Mouse (Mus musculus): ENCODE results near the gene Ankrd13b. TPM values are rescaled to one million over a fixed set of nuclear protein-coding genes. Genes with fewer than 3 reads are reported as not detected.
A peak's percentile ranks its signal among the peaks of the same experiment; 100 is the strongest.

Gene Ankrd13b
- polyA plus RNA-seq, 1 experiment from 2014 or later: 16.7 TPM

DNA sequence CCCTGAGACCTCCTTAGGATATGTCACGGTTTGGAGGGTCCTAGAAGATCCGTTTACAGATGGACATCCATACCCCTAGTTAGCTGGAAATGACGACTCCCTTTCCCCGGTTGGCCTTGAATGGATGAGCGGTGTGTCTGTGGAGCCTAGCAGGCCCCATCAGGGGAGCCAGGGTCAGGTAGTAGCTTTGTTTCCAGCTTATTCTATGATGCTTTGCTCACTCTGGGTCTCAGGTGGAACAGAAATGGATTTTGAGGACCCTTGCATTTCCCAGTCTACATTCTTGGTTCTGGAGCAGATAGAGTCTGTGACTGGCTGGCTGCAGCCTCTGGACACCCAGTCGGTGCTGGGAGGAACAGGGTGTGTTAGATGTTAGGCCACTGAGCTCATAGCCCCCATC, 5.3 kb upstream of the Ankrd13b start:
- Histone ChIP-seq H3K9me3 (no peaks in the 10 kb centered on the region), H3K4me3 (peak overlapping the region; percentile 96), H3K27me3 (ENCODE audit: insufficient read depth, poor library complexity, severe bottlenecking) (no peaks in the 10 kb centered on the region), H3K27ac (peak overlapping the region; percentile 97), H3K36me3 (peaks cover 17% of the 10 kb centered on the region), H3K4me1 (replicated peaks) (peaks cover 95% of the 10 kb centered on the region)
- 76% methylated on average over 6 of the region's 6 CpGs for WGBS
- no peak for DNase-seq (ENCODE audit: low spot score)

DNA sequence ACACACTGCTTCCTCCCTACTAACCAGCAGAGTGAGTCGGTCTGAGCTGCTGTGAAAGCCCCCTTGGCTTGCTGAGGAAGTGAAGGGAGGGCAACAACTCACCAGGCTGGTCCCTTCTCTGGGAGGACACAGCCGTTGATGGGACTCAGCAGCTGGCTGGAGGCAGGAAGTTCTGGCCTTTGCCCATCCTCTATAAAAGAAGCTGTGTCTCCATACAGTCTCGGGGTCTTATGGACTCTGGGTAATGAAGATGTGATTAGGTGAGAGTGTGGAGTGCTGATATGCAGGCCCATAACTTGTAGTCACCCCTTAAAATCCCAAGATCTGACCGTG, 4.8 kb upstream of the Ankrd13b start:
- H3K27me3 ChIP-seq (ENCODE audit: insufficient read depth, poor library complexity, severe bottlenecking): no peaks in the 10 kb centered on the region
- H3K36me3 ChIP-seq: peaks cover 12% of the 10 kb centered on the region
- DNase-seq (ENCODE audit: low spot score): no peak
- peaks cover 91% of the 10 kb centered on the region for H3K4me1 ChIP-seq (replicated peaks)
- peak overlapping the region; percentile 97 for H3K27ac ChIP-seq
- no peaks in the 10 kb centered on the region for H3K9me3 ChIP-seq
- peak overlapping the region; percentile 96 for H3K4me3 ChIP-seq
- 37% methylated on average over 4 of the region's 4 CpGs for WGBS

DNA sequence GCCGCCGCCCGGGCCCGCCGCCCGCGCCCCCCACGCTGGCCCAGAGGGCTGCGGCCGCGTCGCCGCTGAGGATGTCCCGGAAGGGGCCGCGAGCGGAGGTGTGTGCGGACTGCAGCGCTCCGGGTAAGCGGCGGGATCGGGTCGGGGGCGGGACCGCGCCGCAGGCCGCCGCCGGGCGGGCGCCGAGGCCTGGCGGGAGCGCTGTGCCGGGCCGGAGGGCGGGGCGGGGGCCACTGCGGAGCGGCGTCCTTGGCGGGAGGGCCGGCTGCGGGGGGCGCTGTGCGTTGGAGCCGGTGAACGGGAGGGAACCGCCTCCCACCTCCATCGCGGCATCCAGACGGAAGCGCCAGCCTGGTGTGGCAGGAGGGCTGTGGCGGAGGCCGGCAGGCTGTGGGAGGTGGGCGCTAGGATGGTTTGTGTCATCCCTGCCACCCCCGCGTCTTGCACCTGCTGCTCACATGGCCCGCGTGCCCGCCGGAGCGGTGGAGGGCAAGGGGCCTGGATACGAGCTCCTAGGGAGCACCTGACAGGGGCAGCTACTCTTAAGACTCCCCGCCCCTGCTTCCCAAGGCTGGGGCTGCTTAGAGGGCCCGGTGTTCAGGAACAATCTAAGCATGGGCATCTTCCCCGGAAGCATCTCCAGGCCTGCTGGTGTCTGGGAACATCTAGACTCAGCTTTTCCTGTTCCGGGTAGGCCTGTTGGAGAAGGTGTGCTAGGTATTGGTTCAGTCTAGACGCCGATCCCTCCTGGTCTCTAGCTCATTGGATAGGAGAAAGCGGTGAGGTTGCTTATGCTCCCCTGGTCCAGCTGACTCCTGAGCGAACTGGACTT, 4.2 kb upstream of the Ankrd13b start, which contains the start of gene Git1:
TSS of gene Git1 (plus strand) at position 51 of the 832 bp plus-strand sequence.
- H3K9me3 ChIP-seq: no peaks in the 10 kb centered on the region
- H3K27me3 ChIP-seq (ENCODE audit: insufficient read depth, poor library complexity, severe bottlenecking): no peaks in the 10 kb centered on the region
- WGBS: 2% methylated on average over 65 of the region's 74 CpGs
- H3K4me1 ChIP-seq (replicated peaks): peaks cover 91% of the 10 kb centered on the region
- peak within 1 kb of the TSS; percentile 96 for H3K4me3 ChIP-seq
- DNase-seq (ENCODE audit: low spot score): peak; percentile 56
- peak within 1 kb of the TSS; percentile 97 for H3K27ac ChIP-seq
- peaks cover 6% of the 10 kb centered on the region for H3K36me3 ChIP-seq

DNA sequence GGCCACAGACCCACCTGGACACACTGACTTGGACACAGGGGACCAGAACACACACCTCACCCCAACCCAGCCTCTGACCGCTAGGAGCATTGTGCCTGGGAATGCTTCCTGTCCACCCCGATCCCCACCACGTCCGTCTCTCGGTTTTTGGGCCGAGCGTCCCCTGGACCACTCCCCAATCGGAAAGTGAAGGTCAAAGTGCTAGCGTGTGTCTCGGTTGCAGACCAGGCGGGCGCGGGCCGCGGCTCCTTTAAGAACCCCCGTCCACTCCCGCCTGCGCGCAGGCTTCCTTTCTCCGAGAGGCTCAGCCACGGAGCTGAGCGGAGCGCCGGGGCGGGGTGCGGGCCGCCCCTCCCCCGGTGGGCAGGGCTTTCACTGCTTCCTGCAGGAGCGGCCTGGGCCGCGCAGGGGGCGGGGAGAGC, 3.4 kb upstream of the Ankrd13b start:
- H3K36me3 ChIP-seq: 0 out of 2 replicates have a peak, but pooled peaks cover 3% of the 10 kb centered on the region
- no peaks in the 10 kb centered on the region for H3K27me3 ChIP-seq (ENCODE audit: insufficient read depth, poor library complexity, severe bottlenecking)
- peak overlapping the region; percentile 96 for H3K4me3 ChIP-seq
- DNase-seq (ENCODE audit: low spot score): peak; percentile 90
- no peaks in the 10 kb centered on the region for H3K9me3 ChIP-seq
- under 1% methylated on average over 32 of the region's 32 CpGs for WGBS
- peak overlapping the region; percentile 97 for H3K27ac ChIP-seq
- H3K4me1 ChIP-seq (replicated peaks): peaks cover 91% of the 10 kb centered on the region

DNA sequence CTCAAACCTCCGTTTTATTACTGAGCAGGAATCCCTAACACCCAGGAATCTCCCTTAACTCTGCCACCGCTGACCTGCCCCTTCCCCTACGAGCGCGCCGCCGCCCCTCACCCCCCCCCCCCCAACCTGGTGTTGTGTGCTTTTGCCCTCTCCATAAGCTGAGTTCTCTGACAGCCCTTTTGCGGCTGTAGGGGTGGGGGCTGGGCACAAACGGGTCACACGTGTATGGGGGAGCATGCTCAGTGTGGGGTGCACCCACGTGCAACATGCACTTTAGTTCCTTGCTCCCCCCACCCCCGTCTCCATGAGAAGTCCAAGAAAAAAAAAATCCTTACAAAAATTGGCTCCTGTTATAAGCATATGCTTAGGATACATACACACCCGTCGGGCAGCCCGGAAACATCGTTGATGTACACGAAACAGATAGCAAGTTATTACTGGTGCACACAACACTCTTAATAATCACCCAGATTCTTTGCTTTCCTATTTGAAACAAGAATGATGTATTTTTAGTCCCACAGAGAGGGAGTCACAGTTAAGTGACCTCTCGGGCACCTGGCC, 2.9 kb upstream of the Ankrd13b start:
- Histone ChIP-seq H3K36me3 (0 out of 2 replicates have a peak, but pooled peaks cover 3% of the 10 kb centered on the region), H3K27me3 (ENCODE audit: insufficient read depth, poor library complexity, severe bottlenecking) (no peaks in the 10 kb centered on the region), H3K27ac (peak overlapping the region; percentile 97), H3K4me3 (peak overlapping the region; percentile 96), H3K4me1 (replicated peaks) (peaks cover 91% of the 10 kb centered on the region), H3K9me3 (no peaks in the 10 kb centered on the region)
- peak; percentile 30 for DNase-seq (ENCODE audit: low spot score)
- under 1% methylated on average over 18 of the region's 18 CpGs for WGBS

DNA sequence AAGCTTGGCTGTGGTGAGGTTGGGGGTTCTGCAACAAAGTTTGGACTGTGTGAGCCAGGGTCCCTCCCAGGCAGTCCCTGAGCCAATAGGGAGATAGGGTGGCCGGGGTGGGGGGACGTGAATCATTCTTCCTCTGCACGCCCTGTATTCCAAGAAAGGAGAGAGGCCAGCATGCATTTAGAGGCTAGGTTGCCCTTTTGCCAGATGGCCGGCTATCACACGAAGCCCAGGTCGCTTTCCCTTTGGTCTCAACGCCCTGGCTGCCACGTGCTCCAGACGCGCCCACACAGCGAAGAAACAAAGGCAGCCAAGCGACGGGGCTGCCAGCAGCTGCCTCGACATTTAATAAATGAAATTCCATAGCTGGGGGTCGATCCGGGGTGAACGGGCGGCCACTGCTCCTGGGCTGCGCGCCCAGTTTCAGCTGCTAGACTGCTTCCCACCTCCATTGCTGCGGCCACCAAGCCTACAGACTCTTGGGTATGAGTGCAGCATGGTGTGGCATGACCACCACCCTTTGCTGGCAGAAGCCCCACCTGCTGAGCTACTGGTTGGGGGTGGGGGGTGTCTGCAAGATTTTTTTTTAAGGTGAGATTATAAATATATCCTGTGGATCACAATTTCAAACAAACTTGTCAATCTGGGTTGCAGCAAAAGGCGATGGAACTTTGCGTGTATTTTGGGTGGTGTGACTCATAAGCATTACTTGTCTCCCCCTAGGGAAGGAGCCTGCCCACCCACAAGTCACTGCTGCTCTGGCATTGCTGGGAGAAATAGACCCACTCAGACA, 2.2 kb upstream of the Ankrd13b start:
- peak overlapping the region; percentile 96 for H3K4me3 ChIP-seq
- H3K4me1 ChIP-seq (replicated peaks): peaks cover 91% of the 10 kb centered on the region
- 0 out of 2 replicates have a peak, but pooled peaks cover 3% of the 10 kb centered on the region for H3K36me3 ChIP-seq
- no peaks in the 10 kb centered on the region for H3K9me3 ChIP-seq
- no peaks in the 10 kb centered on the region for H3K27me3 ChIP-seq (ENCODE audit: insufficient read depth, poor library complexity, severe bottlenecking)
- DNase-seq (ENCODE audit: low spot score): peak; percentile 86
- peak overlapping the region; percentile 97 for H3K27ac ChIP-seq
- WGBS: under 1% methylated on average over 23 of the region's 23 CpGs

DNA sequence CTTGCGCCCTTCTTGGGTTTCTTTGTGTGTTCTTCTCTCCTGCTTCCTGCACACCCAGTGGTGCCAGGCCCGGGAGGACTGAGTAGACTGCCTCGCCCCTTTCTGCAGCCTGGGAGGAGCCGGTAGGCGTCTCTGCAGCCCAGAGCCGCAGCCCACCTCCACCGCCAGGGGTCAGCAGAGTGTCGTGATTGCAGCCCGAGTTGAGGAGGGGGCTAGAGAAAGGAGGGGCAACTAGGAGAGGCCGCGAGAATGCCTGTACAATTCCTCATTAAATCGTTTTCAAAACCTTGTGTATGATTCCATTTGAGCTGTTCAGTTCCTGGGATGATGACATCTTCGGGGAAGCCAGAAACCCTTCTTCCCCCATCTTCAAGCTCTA, 1.6 kb upstream of the Ankrd13b start:
- Histone ChIP-seq H3K27ac (peak overlapping the region; percentile 97), H3K4me3 (peak overlapping the region; percentile 96), H3K9me3 (no peaks in the 10 kb centered on the region), H3K36me3 (0 out of 2 replicates have a peak, but pooled peaks cover 3% of the 10 kb centered on the region), H3K27me3 (ENCODE audit: insufficient read depth, poor library complexity, severe bottlenecking) (no peaks in the 10 kb centered on the region), H3K4me1 (replicated peaks) (peaks cover 93% of the 10 kb centered on the region)
- DNase-seq (ENCODE audit: low spot score): peak; percentile 98
- WGBS: under 1% methylated on average over 13 of the region's 13 CpGs

DNA sequence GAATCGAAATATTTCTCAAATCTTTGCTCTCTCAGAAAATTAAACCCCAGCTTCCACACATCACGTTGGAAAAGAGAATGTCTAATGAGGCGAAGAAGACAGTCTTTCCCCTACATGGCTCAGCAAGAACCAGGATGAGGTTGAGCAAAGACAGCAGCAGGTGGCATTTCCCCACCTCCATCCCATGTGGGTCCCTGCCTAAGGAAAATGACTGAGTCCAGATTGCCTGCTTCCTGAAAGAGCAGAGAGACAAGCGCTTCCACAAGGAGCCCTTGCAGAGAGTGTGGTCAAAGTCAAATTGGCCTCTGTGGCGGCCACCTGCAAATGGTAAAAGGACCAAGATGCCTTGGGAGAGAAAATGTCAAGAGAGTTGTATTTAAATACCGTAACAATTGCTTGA, 973 bp upstream of the Ankrd13b start:
- Histone ChIP-seq H3K27me3 (ENCODE audit: insufficient read depth, poor library complexity, severe bottlenecking) (no peaks in the 10 kb centered on the region), H3K4me1 (replicated peaks) (peaks cover 93% of the 10 kb centered on the region), H3K9me3 (no peaks in the 10 kb centered on the region), H3K27ac (peak overlapping the region; percentile 97; the same call in 1 of the 2 replicates), H3K4me3 (peak overlapping the region; percentile 91), H3K36me3 (0 out of 2 replicates have a peak, but pooled peaks cover under 1% of the 10 kb centered on the region)
- no peak for DNase-seq (ENCODE audit: low spot score)
- WGBS: 65% methylated on average over 6 of the region's 6 CpGs

DNA sequence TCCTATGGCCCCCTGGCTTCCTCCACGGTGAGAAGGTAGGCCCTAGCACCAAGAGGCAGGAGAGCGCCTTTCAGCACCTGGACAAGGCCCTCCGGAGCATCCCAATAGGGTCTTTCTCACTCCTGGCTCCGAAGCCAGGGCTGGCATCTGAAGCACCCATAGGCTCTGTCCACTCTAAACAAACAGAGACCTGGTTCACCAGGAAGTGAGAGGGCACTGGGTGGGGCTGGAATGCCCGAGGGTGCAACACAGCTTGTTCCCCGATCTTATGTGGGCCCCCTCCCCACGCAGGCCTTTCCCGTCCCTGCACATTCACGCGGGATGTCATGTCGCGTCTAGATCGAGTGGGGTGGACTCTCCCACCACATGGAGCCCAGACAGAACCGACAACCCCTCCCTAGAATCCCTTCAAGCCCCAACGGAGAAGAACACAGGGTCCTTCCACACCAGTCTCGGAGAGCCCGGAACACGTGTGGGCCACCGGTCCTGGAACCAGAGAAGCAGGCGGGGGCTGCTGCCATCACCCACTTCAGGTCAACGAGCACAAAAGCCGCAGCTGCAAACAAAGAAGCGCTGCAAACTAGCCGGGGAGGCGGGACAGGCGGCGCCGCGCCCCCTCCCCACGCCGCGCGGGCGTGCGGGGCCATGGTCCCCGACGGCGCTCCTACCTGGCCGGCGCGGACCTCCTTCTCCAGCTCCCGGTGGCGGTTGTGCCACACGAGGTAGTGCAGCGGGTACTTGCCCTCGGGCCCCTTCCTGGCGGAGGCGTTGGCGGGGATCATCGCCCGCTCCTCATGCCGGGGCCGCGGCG, 502 bp downstream of the Ankrd13b start:
- 3% methylated on average over 55 of the region's 55 CpGs for WGBS
- Histone ChIP-seq H3K27ac (peak overlapping the region; percentile 95), H3K27me3 (ENCODE audit: insufficient read depth, poor library complexity, severe bottlenecking) (no peaks in the 10 kb centered on the region), H3K4me1 (replicated peaks) (peaks cover 84% of the 10 kb centered on the region), H3K36me3 (no peaks in the 10 kb centered on the region), H3K9me3 (no peaks in the 10 kb centered on the region), H3K4me3 (peak overlapping the region; percentile 91)
- peak; percentile 44 for DNase-seq (ENCODE audit: low spot score)

DNA sequence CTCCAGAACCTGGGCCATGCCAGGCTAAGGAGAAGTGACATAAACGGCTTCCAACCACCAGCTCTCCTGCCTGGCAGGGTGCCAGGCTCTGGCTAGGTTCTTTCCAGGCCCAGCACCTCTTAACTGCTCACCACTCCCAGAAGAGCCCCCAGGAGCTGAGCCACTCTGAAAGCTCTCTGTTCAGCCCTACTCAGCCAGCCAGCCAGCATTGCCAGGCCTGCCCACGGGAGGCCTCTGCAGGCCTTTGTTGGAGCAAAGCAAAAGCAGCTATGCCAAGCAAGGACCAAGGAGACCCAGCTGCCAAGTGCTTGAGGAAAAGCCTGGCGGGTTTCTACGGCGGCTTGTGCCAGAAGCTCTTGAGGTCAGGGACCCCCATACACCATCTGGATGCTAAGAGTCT, 2.7 kb downstream of the Ankrd13b start:
- H3K27ac ChIP-seq: peak overlapping the region; percentile 62; the same call in 1 of the 2 replicates
- no peak for DNase-seq (ENCODE audit: low spot score)
- H3K4me1 ChIP-seq (replicated peaks): peaks cover 79% of the 10 kb centered on the region
- H3K9me3 ChIP-seq: no peaks in the 10 kb centered on the region
- no peaks in the 10 kb centered on the region for H3K36me3 ChIP-seq
- 70% methylated on average over 5 of the region's 5 CpGs for WGBS
- H3K27me3 ChIP-seq (ENCODE audit: insufficient read depth, poor library complexity, severe bottlenecking): no peaks in the 10 kb centered on the region
- H3K4me3 ChIP-seq: peak overlapping the region; percentile 20; the same call in 1 of the 2 replicates

DNA sequence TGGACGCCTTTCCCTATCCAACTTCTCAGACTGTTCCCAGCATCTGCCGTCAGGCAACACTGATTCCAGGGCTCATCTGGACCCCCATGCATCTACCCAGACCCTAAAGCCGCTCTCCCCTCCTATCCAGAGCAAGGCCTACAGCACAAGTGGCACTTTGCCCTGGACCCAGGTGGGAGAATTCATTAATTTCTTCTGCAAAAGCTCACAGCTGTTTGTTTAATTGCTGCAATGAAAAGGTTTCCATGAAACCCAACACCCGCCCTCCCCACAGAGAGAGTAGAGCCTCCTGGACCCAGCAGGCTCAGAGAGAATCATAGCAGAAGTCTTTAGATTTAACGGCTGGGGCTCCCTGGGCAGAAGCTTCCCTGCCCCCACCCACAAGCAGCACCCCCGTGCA, 4.2 kb downstream of the Ankrd13b start:
- DNase-seq (ENCODE audit: low spot score): no peak
- Histone ChIP-seq H3K4me3 (no peak overlapping the region), H3K27me3 (ENCODE audit: insufficient read depth, poor library complexity, severe bottlenecking) (no peaks in the 10 kb centered on the region), H3K27ac (peak overlapping the region; percentile 12; the same call in 1 of the 2 replicates), H3K9me3 (no peaks in the 10 kb centered on the region), H3K4me1 (replicated peaks) (peaks cover 64% of the 10 kb centered on the region), H3K36me3 (0 out of 2 replicates have a peak, but pooled peaks cover 5% of the 10 kb centered on the region)
- 65% methylated on average over 6 of the region's 6 CpGs for WGBS

All from hindbrain, embryonic 10.5 days (tissue).